Mouse (Mus musculus): ENCODE results near the gene Phf12. TPM values are rescaled to one million over a fixed set of nuclear protein-coding genes. Genes with fewer than 3 reads are reported as not detected.

The Phf12 gene
- polyA plus RNA-seq, 1 experiment = 21.9 TPM

- no peak overlapping the region for H3K4me3 ChIP-seq (ENCODE audit: insufficient read depth, poor library complexity, severe bottlenecking)
- no peaks in the 10 kb centered on the region for H3K79me3 ChIP-seq (ENCODE audit: low read depth)
- H3K27me3 ChIP-seq (ENCODE audit: control insufficient read depth, insufficient read depth, insufficient read length) = peaks cover 68% of the 10 kb centered on the region
- no peaks in the 10 kb centered on the region for H3K79me2 ChIP-seq (ENCODE audit: control insufficient read depth, insufficient read depth)
- no peak for TF ChIP-seq MYOG (IDR thresholded peaks at IDR 0.05; ENCODE audit: control insufficient read depth, extremely low read depth, insufficient read length)
- H3K36me3 ChIP-seq (ENCODE audit: control insufficient read depth, insufficient read depth) = no peaks in the 10 kb centered on the region
- H3ac ChIP-seq (ENCODE audit: control insufficient read depth, insufficient read length, low read depth) = no peak overlapping the region
These were observed 9.0 kb upstream of the Phf12 start for GRCm38 (mm10) chr11:77973520-77973919.

GRCm38 (mm10) chr11:77974325-77974724 is 8.2 kb upstream of the Phf12 start:
- no peak overlapping the region for H3K4me3 ChIP-seq (ENCODE audit: insufficient read depth, poor library complexity, severe bottlenecking)
- TF ChIP-seq MAX (IDR thresholded peaks at IDR 0.05) = no peak
- TF ChIP-seq CTCF (IDR thresholded peaks at IDR 0.05; ENCODE audit: control insufficient read depth, insufficient read depth, insufficient read length) = no peak
- H3K79me3 ChIP-seq (ENCODE audit: low read depth) = no peaks in the 10 kb centered on the region
- H3K36me3 ChIP-seq (ENCODE audit: control insufficient read depth, insufficient read depth) = no peaks in the 10 kb centered on the region
- H3K79me2 ChIP-seq (ENCODE audit: control insufficient read depth, insufficient read depth) = no peaks in the 10 kb centered on the region
- peaks cover 68% of the 10 kb centered on the region for H3K27me3 ChIP-seq (ENCODE audit: control insufficient read depth, insufficient read depth, insufficient read length)
- H3ac ChIP-seq (ENCODE audit: control insufficient read depth, insufficient read length, low read depth) = no peak overlapping the region

GRCm38 (mm10) chr11:77975873-77976272 is 6.7 kb upstream of the Phf12 start:
- TF ChIP-seq MYOG (IDR thresholded peaks at IDR 0.05; ENCODE audit: control insufficient read depth, extremely low read depth, insufficient read length) (no peak), USF1 (IDR thresholded peaks at IDR 0.05; ENCODE audit: low read depth) (no peak), CTCF (IDR thresholded peaks at IDR 0.05; ENCODE audit: control insufficient read depth, insufficient read depth, insufficient read length) (no peak), MYOD1 (IDR thresholded peaks at IDR 0.05; ENCODE audit: control insufficient read depth, insufficient read length, low read depth) (no peak), FOSL1 (IDR thresholded peaks at IDR 0.05; ENCODE audit: insufficient read depth, low read length, poor library complexity, severe bottlenecking) (no peak), CEBPB (IDR thresholded peaks at IDR 0.05; ENCODE audit: low read depth) (no peak), MAX (IDR thresholded peaks at IDR 0.05) (no peak)
- Histone ChIP-seq H3K4me3 (ENCODE audit: insufficient read depth, poor library complexity, severe bottlenecking) (no peak overlapping the region), H3K79me3 (ENCODE audit: low read depth) (no peaks in the 10 kb centered on the region), H3K79me2 (ENCODE audit: control insufficient read depth, insufficient read depth) (no peaks in the 10 kb centered on the region), H3K36me3 (ENCODE audit: control insufficient read depth, insufficient read depth) (no peaks in the 10 kb centered on the region), H3K27me3 (ENCODE audit: control insufficient read depth, insufficient read depth, insufficient read length) (peaks cover 68% of the 10 kb centered on the region), H3ac (ENCODE audit: control insufficient read depth, insufficient read length, low read depth) (no peak overlapping the region)

GRCm38 (mm10) chr11:77978161-77978560 is 4.4 kb upstream of the Phf12 start:
- H3K79me3 ChIP-seq (ENCODE audit: low read depth) = peaks cover 3% of the 10 kb centered on the region
- no peak overlapping the region for H3K4me3 ChIP-seq (ENCODE audit: insufficient read depth, poor library complexity, severe bottlenecking)
- no peak overlapping the region for H3ac ChIP-seq (ENCODE audit: control insufficient read depth, insufficient read length, low read depth)
- peaks cover 7% of the 10 kb centered on the region for H3K79me2 ChIP-seq (ENCODE audit: control insufficient read depth, insufficient read depth)
- TF ChIP-seq MAX (IDR thresholded peaks at IDR 0.05) (no peak), MYOD1 (IDR thresholded peaks at IDR 0.05; ENCODE audit: control insufficient read depth, insufficient read length, low read depth) (no peak), FOSL1 (IDR thresholded peaks at IDR 0.05; ENCODE audit: insufficient read depth, low read length, poor library complexity, severe bottlenecking) (no peak), CTCF (IDR thresholded peaks at IDR 0.05; ENCODE audit: control insufficient read depth, insufficient read depth, insufficient read length) (no peak), MYOG (IDR thresholded peaks at IDR 0.05; ENCODE audit: control insufficient read depth, extremely low read depth, insufficient read length) (no peak), USF1 (IDR thresholded peaks at IDR 0.05; ENCODE audit: low read depth) (no peak), CEBPB (IDR thresholded peaks at IDR 0.05; ENCODE audit: low read depth) (no peak)
- H3K36me3 ChIP-seq (ENCODE audit: control insufficient read depth, insufficient read depth) = no peaks in the 10 kb centered on the region
- H3K27me3 ChIP-seq (ENCODE audit: control insufficient read depth, insufficient read depth, insufficient read length) = peaks cover 58% of the 10 kb centered on the region

GRCm38 (mm10) chr11:77979221-77979809 is 3.2 kb upstream of the Phf12 start:
- TF ChIP-seq MYOG (IDR thresholded peaks at IDR 0.05; ENCODE audit: control insufficient read depth, extremely low read depth, insufficient read length) (no peak), MAX (IDR thresholded peaks at IDR 0.05) (no peak), FOSL1 (IDR thresholded peaks at IDR 0.05; ENCODE audit: insufficient read depth, low read length, poor library complexity, severe bottlenecking) (no peak), MYOD1 (IDR thresholded peaks at IDR 0.05; ENCODE audit: control insufficient read depth, insufficient read length, low read depth) (no peak), CEBPB (IDR thresholded peaks at IDR 0.05; ENCODE audit: low read depth) (no peak), USF1 (IDR thresholded peaks at IDR 0.05; ENCODE audit: low read depth) (no peak), CTCF (IDR thresholded peaks at IDR 0.05; ENCODE audit: control insufficient read depth, insufficient read depth, insufficient read length) (no peak)
- Histone ChIP-seq H3K4me3 (ENCODE audit: insufficient read depth, poor library complexity, severe bottlenecking) (no peak overlapping the region), H3K27me3 (ENCODE audit: control insufficient read depth, insufficient read depth, insufficient read length) (peaks cover 48% of the 10 kb centered on the region), H3K36me3 (ENCODE audit: control insufficient read depth, insufficient read depth) (no peaks in the 10 kb centered on the region), H3K79me3 (ENCODE audit: low read depth) (peaks cover 13% of the 10 kb centered on the region), H3ac (ENCODE audit: control insufficient read depth, insufficient read length, low read depth) (no peak overlapping the region), H3K79me2 (ENCODE audit: control insufficient read depth, insufficient read depth) (peaks cover 18% of the 10 kb centered on the region)

- H3K4me3 ChIP-seq (ENCODE audit: insufficient read depth, poor library complexity, severe bottlenecking) = no peak overlapping the region
- H3K79me2 ChIP-seq (ENCODE audit: control insufficient read depth, insufficient read depth) = peaks cover 30% of the 10 kb centered on the region
- peaks cover 36% of the 10 kb centered on the region for H3K27me3 ChIP-seq (ENCODE audit: control insufficient read depth, insufficient read depth, insufficient read length)
- H3K36me3 ChIP-seq (ENCODE audit: control insufficient read depth, insufficient read depth) = no peaks in the 10 kb centered on the region
- peaks cover 24% of the 10 kb centered on the region for H3K79me3 ChIP-seq (ENCODE audit: low read depth)
- TF ChIP-seq CTCF (IDR thresholded peaks at IDR 0.05; ENCODE audit: control insufficient read depth, insufficient read depth, insufficient read length) (no peak), MYOD1 (IDR thresholded peaks at IDR 0.05; ENCODE audit: control insufficient read depth, insufficient read length, low read depth) (no peak), FOSL1 (IDR thresholded peaks at IDR 0.05; ENCODE audit: insufficient read depth, low read length, poor library complexity, severe bottlenecking) (no peak), USF1 (IDR thresholded peaks at IDR 0.05; ENCODE audit: low read depth) (no peak), MYOG (IDR thresholded peaks at IDR 0.05; ENCODE audit: control insufficient read depth, extremely low read depth, insufficient read length) (no peak), MAX (IDR thresholded peaks at IDR 0.05) (peak; percentile 29), CEBPB (IDR thresholded peaks at IDR 0.05; ENCODE audit: low read depth) (no peak)
- H3ac ChIP-seq (ENCODE audit: control insufficient read depth, insufficient read length, low read depth) = no peak overlapping the region
These were observed 2.0 kb upstream of the Phf12 start for GRCm38 (mm10) chr11:77980281-77981204.
